Mouse (Mus musculus) splenic B cell, adult 2 months (primary cell): ENCODE data around the gene Ermp1.
"Not testable (repeated sequence)": the region's sequence is repeated elsewhere in the genome, so short reads cannot be mapped to it uniquely, and the experiment has no call there.

Experiments used
- DNase-seq: peaks from one replicate; pipeline ENCODE4 v3.0.0-alpha.2; 2011; ENCODE audit warnings: low read depth, low spot score
- H3K27me3 ChIP-seq: 2 replicates; pipeline ENCODE4 v1.6.1; 2012; ENCODE audit warnings: mild to moderate bottlenecking, low read length, moderate library complexity, mixed read lengths; ENCODE audit not compliant: control insufficient read depth, poor library complexity, insufficient read depth, severe bottlenecking
- H3K36me3 ChIP-seq: 2 replicates; pipeline ENCODE4 v1.6.1; 2012; ENCODE audit warnings: mild to moderate bottlenecking, low read length, moderate library complexity, mixed read lengths; ENCODE audit not compliant: control insufficient read depth, poor library complexity, insufficient read depth, severe bottlenecking

The Ermp1 gene

GRCm38 (mm10) chr19:29596985-29597384, 51.2 kb downstream of the Ermp1 start:
- DNase-seq, result peak; percentile 42
- Histone ChIP-seq H3K27me3 (no peaks in the 10 kb centered on the region), H3K36me3 (peaks cover 13% of the 10 kb centered on the region; the same call in 1 of the 2 replicates)

GRCm38 (mm10) chr19:29596276-29596675, 51.9 kb downstream of the Ermp1 start:
- Histone ChIP-seq H3K27me3 (no peaks in the 10 kb centered on the region), H3K36me3 (peaks cover 13% of the 10 kb centered on the region; the same call in 1 of the 2 replicates)
- no peak for DNase-seq

DNA sequence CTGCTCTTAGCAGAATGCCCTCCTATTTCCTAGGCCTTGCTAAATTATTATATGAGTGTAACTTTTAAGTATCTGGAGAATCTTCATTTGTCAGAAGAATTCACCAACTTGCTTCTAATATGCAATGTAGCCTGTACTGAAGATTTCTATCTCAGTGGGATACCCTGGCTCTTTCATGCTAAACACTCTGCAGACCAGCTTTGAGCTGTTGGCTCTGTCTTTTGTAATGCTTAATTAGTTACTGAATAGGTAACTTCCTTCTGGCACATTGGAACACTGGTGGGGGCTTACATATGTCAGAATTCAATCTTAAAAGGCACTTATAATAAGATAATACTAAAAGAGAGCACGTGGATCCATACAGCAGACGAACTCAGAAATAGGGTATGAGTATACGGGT, 54.4 kb downstream of the Ermp1 start:
- not testable (repeated sequence) for H3K27me3 ChIP-seq, H3K36me3 ChIP-seq

DNA sequence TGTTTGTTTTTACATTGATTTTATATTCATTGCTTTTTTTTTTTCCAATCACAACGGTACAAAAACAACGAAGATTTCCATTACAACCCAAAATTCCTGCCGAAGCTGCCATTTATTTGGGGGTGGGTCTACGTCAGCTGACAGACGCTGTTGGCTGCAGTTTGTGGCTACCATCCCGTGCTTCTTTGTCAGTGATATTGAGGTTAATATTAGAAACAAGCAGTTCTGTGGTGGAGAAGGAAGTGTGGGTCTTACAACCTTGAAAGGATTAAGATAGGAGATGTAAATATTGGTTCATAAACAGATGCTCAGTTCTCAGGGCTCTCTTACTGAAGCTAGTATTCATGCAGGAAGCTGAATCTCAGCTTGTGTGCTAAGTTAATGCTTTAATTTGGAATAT, 64.5 kb downstream of the Ermp1 start:
- H3K27me3 ChIP-seq, result no peaks in the 10 kb centered on the region
- DNase-seq, result no peak

More for the DNA sequence above, 54.4 kb downstream of the Ermp1 start:
- DNase-seq, result not testable (repeated sequence)

DNA sequence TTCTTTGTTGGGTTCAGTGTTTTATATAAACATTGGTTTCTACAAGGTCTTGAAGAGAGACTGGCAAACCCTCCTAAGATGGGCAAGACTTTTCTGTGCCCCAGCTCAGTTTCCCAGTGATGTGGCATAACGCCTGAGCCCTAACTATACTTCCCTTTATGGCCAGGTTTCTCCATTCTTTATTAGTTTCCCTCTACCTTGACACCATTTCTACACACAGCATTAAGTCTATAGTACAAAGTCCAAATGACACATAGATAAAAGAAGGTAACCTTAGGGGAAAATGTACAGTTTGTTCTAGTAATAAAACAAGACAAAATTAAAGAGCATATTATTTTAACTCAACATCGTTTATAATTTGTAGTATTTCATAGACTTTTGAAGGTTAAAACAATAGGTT, 65.8 kb downstream of the Ermp1 start:
- no peaks in the 10 kb centered on the region for H3K27me3 ChIP-seq

More for the DNA sequence above, 64.5 kb downstream of the Ermp1 start:
- H3K36me3 ChIP-seq, result peaks cover 8% of the 10 kb centered on the region; the same call in 1 of the 2 replicates

DNA sequence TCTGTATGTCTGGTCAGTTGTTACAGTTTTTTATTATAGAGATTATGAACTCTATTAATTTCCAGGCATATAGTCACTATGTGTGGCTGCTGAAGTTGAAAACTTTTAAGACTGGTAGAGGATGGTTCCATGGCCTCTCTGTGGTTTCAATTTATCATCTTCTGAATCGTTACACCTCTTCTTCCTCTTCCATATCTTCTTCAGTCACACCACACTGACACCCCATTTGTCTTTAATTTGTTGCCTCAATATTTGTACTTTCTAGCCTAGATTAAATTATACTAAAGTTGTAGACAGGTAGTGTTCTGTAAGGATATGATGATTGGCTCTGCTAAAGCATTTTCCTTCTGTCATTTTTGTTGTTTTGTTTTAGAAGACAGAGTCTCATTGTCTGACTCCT, 81.7 kb downstream of the Ermp1 start:
- Histone ChIP-seq H3K27me3 (no peaks in the 10 kb centered on the region; the same call in 1 of the 2 replicates), H3K36me3 (peaks cover 2% of the 10 kb centered on the region; the same call in 1 of the 2 replicates)
- DNase-seq, result no peak

More for the DNA sequence above, 65.8 kb downstream of the Ermp1 start:
- H3K36me3 ChIP-seq, result peaks cover 8% of the 10 kb centered on the region; the same call in 1 of the 2 replicates
- DNase-seq, result no peak

GRCm38 (mm10) chr19:29563258-29563779, 84.9 kb downstream of the Ermp1 start:
- H3K36me3 ChIP-seq, result no peaks in the 10 kb centered on the region
- H3K27me3 ChIP-seq, result no peaks in the 10 kb centered on the region; the same call in 1 of the 2 replicates
- peak; percentile 80 for DNase-seq

DNA sequence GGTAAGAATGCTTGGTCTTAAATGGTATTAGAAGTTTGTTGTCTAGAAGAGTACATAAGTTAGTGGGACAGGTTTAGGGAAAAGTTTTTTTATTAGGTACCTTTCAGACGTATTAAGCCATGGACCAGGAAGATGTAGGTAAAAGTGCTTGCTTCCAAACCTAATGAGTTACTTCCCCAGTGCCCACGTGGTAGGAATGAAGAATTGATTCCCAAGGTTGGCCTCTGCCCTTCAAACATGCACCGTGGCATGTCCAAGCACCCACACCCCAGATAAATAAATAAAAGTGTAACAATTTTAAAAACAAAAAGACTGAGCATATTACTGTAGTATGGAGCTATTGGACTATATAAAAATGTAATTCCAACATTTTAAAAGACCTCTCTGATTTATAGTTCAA, 85.6 kb downstream of the Ermp1 start:
- Histone ChIP-seq H3K36me3 (no peaks in the 10 kb centered on the region), H3K27me3 (no peaks in the 10 kb centered on the region; the same call in 1 of the 2 replicates)
- no peak for DNase-seq

DNA sequence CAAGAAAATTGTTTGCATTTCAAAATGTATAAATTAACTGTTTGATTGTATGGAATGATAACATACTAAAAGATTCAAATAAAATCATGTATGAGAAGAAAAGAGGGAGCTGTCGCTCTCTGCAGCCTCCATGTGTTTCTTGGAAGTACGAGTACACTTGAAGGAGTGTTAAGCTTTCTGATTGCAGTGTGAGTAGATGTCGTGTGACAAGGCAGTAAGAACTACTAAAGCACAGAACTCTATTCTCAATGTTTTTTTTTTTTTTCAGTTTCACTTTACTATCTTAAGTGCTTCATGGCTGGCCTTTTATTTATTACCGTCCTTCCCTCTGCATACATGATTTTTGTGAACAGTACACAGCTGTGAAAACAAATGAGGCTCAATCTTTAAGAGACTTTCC, 86.0 kb downstream of the Ermp1 start:
- Histone ChIP-seq H3K27me3 (no peaks in the 10 kb centered on the region; the same call in 1 of the 2 replicates), H3K36me3 (no peaks in the 10 kb centered on the region)
- no peak for DNase-seq
